Mouse (Mus musculus) embryo, embryonic 9.5 days (tissue): ENCODE results near the gene Metap1.

Experiments used
- DNase-seq: peaks from one replicate; pipeline ENCODE4 v3.0.0-alpha.2; 2017; ENCODE audit errors: extremely low spot score

Gene Metap1

GRCm38 (mm10) chr3:138489327-138490033 lies at the start of gene Metap1:
Metap1 (minus strand) TSS chr3:138489515.
- peak; percentile 99 for DNase-seq

GRCm38 (mm10) chr3:138536031-138536430 lies 46.7 kb upstream of the Metap1 start:
- DNase-seq: no peak

DNA sequence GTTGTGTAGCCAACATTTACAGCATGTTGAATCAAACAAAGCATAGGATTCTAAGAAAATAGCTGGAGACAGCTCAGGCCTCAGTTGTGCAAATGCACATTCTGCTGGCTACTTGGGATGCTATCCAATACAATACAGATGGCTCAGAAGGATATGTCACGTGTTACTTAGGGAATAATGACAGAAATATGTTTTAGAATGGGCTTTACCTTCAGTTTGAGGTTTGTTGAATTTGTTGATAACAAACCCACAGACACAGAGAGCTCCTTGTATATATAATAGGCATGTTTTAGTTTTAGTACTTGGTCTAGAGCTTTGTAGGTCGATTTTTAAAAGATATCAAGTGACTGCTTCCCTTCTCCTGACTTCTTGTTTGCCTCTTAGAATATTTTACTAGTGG lies 43.4 kb upstream of the Metap1 start:
- DNase-seq: no peak

- DNase-seq: no peak
Measured at GRCm38 (mm10) chr3:138531479-138532181, 42.3 kb upstream of the Metap1 start.

DNA sequence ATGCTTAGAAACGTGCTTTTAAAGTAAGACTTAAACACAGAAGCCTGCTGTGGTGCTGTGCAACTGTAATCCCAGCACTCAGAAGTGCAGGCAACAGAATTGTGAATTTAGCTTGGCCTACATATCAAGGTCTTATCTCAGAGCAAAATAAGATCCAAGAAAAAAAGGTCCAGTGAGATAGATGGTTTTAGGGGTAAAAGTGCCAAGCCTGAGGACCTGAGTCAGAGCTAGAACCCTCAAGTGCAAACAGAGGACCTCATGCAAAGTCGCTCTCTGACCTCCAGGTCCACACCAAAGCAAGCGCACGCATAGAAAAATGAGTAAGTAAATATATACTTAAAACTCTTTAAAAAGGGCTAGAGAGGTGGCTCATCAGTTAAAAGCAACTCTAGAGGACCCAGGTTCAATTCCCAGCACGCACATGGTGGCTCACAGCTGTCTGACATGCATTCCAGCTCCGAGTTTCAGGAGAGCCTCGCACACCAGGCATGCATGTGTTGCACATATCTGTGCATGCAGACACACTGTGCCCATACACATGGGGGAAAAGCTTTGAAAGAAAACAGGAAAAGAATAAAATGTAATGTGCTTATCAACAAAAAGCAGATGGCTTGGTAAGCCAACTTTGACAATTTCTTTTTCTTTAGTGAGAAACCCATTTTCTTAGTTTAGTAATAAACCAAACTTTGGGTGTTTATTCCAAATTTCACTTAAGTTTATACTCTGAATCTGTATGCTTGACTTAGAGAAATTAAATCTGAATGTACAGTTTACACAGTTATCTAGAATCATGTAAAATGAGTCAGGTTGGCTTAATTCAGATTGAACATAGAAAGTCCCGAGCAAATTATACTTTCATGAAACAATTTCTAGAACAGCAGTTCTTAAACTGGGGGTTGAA lies 41.5 kb upstream of the Metap1 start:
- no peak for DNase-seq

- DNase-seq: no peak
Measured at GRCm38 (mm10) chr3:138528265-138528664, 39.0 kb upstream of the Metap1 start.

GRCm38 (mm10) chr3:138527667-138528231 lies 38.4 kb upstream of the Metap1 start:
- DNase-seq: peak; percentile 86

DNA sequence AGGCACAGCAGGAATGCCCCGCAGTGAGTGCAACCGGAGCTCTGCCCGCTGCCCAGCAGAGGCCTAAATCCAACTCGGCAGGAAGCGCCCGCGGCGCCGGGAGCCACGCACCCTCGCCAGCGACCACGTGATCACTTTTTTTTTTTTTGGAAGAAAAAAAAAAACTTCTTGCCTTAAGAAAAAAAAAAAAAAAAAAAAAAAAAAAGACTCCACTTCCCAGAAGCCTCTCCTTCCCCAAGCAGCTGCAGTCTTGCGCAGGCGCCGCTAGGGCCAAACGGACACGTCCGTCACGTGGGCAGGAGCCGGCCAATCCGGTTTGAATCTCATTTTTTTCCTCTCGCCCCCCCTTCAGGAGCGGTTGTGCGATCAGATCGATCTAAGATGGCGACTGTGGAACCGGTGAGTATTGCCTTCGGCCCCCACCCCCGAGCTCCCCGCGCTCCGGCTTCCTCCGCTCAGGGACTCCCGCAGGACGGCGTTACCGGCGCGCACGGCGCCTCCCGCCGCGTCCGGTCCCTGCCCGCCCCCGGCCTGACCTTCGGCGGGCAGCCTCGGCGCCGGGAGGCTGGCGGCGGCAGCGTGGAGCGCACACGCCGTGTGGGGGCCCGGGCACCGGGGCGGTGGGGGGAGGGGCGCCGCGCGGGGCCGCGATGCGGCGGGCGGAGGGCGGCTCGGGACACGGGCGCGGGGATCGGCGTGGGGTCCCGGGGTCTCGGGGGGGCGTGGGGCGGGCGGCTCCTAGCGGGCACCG lies 37.8 kb upstream of the Metap1 start:
- peak; percentile 95 for DNase-seq

DNA sequence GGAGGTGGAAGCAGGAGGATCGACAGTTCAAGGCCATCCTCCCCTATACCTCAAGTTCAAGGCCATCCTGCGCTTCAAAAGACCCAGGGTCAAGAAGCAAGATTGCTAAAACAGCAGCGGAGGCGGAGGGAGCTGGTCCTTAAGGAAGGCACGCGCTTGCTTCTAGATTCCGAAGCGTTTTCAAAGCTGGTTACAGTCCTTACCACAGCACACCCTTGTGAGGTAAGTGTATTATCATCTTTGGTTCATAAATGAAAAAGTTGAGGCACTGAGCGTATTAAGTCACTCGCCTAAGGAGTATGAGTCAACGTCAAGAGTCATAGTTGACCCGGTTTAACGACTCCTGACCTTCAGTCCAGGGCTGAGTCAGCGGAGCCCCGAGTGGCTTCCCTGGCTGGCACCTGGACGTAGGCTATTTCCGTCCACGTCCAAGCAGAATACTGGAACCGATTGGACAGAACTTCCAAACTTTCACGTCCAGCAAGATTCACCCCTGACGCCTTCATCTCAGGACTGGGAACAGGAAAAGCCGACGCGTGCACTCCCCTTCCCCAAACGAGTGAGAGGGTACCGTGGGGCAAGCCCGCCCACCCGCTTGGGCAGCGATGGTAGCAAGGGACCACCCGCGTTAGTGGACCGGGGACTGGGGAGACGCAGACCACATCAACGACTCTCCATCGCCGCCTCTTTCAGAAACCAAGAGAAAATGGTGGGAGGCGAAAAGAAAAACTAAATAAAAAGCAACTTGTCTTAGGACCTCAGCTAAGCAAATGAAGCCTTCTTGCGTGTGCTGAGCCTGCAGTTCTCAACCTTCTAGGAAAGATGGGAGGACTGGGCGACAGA lies 37.0 kb upstream of the Metap1 start, which contains the start of gene Eif4e:
Eif4e (plus strand) TSS at position 107 of the 843 bp plus-strand sequence.
- no peak for DNase-seq

DNA sequence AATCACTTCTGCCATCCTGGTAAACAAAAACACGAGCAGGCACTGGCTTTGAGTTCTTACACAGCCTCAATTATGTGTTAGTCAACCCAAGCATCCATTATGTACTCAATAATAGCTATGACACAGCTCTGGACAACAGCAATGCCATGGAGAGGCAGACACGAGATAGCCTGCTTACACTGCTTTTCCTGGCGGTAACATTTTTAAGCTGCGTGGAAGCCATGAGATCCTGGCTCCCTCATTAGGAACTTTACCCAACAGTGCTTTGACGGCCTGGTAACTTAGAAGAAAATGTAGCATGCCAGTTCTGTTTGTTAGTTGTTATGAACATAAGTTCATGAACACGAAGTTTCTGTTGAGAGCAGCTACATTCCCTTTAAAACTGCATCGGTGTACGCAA lies 36.2 kb upstream of the Metap1 start:
- no peak for DNase-seq

GRCm38 (mm10) chr3:138523956-138524355 lies 34.6 kb upstream of the Metap1 start:
- DNase-seq: no peak

DNA sequence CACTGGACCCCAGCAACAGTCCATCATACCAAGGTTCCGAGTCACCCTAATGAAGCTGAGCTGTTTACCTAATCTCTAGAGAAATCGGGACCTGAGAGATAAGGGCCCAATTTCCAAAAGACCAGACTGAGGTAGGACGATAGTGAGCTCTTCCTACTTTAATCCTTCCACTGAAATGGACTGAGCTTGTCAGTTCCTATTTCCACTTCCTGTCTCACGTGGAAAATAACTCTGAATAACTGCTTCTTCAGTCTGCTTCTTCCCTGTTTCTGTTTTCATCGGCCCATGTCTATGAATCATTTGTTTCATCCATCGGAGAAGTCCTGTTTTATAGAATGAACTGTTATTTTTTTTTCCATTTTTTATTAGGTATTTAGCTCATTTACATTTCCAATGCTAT lies 29.9 kb upstream of the Metap1 start:
- DNase-seq: no peak

DNA sequence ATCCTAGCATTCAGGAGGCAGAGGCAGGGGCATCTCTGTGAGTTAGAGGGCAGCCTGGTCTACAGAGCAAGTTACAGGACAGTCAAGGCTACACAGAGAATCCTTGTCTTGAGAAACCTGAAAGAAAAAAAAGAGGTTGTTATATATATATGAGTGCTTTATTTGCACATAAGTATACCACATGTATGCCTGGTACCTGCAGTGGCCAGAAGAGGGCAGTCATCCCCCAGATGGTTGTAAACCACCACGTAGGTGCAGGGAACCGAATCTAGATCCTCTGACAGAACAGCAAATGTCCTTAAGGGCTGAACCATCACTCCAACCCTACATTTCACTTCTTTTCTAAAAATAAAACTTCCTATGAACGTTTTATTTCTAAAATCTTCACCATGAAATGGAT lies 28.6 kb upstream of the Metap1 start:
- DNase-seq: no peak

DNA sequence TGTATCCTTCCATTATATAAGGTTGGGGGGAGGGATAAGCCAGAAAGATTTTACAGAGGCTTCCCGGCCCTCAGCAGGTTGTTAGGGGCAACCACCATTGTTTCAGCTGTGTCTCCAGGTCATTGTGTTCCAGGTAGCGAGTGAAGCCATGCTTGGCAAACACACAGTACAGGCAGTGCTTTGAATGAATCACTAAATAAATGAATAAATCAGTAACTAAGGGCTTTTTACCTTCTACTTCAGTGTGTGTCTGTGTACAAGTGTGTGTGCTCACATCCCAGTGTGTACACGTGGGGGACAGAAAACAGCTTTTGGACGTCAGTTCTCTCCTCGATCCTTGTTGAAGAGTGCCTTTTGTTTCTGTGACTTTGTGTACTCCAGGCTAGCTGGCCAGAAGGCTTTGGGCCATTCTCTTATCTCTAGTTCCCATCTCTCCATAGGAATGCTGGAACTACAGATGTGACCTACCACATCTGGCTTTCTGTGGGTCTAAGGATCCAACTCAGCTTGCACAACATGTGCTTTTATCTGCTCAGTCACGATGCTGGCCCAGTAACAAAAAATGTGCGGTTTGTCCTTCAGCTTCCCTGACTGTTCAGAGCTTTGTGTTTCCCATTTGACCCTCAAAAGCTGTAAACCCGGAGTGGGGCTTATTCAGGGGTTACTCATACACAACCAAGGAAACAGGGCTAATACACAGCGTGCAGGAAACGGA lies 26.5 kb upstream of the Metap1 start:
- DNase-seq: peak; percentile 59

- no peak for DNase-seq
Measured at GRCm38 (mm10) chr3:138514749-138515148, 25.4 kb upstream of the Metap1 start.

- peak; percentile 25 for DNase-seq
Measured at GRCm38 (mm10) chr3:138513243-138513642, 23.9 kb upstream of the Metap1 start.

GRCm38 (mm10) chr3:138510471-138510870 lies 21.2 kb upstream of the Metap1 start:
- DNase-seq: no peak

GRCm38 (mm10) chr3:138509581-138509980 lies 20.3 kb upstream of the Metap1 start:
- DNase-seq: no peak

DNA sequence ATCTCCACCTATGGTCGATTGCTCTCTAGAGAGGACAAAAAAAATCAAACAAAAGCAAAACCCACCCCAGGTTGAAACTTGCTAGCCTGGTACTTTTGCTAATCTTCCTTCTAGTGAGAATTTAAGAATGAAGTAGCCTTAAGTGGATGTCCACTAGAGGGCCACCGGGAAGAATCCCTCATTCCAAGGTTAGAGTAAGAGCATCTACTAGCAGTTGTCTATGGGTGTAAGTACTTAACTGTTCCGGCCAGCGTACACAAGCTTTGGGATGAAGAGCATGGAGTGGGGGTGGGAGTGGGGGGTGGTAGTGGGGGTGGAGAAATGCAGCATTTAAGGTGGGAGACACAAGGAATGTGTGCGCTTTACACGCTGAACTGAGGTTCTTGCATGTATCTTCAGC lies 17.4 kb upstream of the Metap1 start:
- DNase-seq: no peak

DNA sequence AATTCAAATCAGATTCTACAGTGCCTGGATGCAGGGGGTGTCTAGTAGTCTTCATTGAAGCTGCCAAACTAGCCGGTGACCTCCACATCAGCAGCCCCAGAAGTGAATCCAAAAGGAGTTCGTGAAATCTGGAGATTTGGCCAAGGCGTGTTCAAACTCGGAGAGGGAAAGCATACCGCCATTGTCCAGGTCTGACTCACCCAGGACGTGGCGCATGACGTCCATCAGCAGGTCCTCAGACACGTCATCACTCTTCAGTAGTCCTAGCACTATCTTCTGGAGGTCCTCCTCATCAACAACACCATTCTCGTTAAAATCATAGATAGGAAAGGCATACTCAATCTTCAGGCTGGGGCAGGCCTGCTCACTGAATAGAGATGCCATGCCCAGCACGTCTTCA lies 14.4 kb upstream of the Metap1 start:
- DNase-seq: no peak
